Mouse (Mus musculus) R1 (cell line): ENCODE measurements around the gene Lilra5.
A peak's percentile ranks its signal among the peaks of the same experiment; 100 is the strongest.
"Not testable (repeated sequence)": the region's sequence is repeated elsewhere in the genome, so short reads cannot be mapped to it uniquely, and the experiment has no call there.

ENCODE experiments used
- DNase-seq: peaks from one replicate; pipeline ENCODE4 v3.0.0-alpha.2; 2018; ENCODE audit warnings: low read depth, low spot score

Lilra5 gene

DNA sequence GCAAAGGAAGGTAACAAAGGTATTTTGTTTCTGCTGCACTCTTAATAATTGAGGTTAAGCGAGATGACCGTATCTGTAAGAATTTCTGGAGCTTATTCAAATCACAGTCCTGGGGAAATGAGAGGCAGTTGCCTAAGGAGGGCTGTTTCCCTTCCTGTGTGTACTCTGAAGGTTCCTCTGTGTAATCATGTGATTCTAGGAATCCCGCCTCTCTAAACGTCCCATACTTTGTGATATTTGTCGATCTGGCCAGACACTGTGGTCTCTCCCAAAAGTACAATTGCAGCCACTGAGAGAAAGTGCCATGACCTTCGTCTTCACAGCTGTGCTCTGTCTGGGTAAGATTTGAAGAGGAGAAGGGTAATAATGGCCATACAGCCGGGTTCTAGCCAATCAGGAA, at the start of gene Lilra5:
Gene Lilra5 (plus strand): TSS at position 301 of the 400 bp plus-strand sequence.
- DNase-seq = no peak

- DNase-seq = no peak
These were observed 30.4 kb upstream of the Lilra5 start for GRCm38 (mm10) chr7:4207126-4207525.

- DNase-seq = no peak
These were observed 28.9 kb upstream of the Lilra5 start for GRCm38 (mm10) chr7:4208626-4209025.

DNA sequence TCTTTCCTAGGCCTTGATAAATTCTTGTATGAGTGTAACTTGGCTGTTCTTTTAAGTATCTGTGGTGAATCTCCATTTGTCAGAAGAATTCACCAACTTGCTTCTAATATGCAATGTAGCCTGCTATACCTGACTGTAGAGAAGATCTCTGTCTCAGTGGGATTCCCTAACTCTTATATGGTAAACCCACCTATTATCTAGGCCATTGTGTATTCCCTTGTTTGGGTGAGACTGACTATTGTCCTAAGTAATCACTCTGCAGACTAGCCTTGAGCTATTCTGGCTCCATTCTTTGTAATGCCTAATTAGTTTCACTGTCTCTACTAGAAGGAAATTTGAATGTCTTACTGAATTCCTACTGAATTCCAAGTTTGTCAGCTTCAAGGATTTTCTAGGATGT, 24.1 kb upstream of the Lilra5 start:
- peak; percentile 61 for DNase-seq

- no peak for DNase-seq
These were observed 22.2 kb upstream of the Lilra5 start for GRCm38 (mm10) chr7:4215396-4215795.

GRCm38 (mm10) chr7:4215805-4216204, 21.7 kb upstream of the Lilra5 start:
- DNase-seq = no peak

GRCm38 (mm10) chr7:4235536-4235935, 2.0 kb upstream of the Lilra5 start:
- DNase-seq = no peak

DNA sequence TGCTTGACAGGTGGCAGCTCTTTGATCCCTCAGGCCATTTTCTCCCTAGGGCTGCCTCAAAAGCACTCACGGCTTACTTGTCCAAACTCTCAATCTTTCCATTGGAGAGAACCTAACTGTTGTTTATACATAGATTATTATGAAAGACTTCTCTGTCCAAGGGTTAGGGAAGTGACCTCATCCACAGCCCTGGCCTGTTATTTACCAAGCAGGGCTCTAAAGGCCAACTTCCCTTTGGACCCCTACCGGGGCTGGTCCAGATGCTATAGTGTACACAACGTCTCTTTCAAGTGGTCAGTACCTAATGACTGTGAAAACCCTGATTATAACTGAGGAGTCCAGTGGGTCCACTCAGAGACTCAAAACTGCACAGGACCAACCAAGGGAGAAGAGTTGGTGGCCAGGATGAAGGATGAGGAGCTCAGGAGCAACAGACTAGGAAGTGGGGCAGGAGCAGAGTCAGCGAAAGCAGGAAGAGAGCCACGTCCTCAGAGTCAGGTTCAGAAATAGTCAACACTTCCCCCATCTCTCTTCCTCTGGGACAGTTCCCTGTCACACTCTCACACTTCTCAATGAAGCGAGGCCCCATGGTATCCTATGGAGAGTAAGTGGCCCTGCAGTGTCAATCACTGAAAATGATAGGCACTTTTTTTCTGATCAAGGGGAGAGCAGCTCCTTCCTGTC, 1.6 kb downstream of the Lilra5 start:
- DNase-seq = no peak

- DNase-seq = peak; percentile 95
These were observed 13.7 kb downstream of the Lilra5 start for GRCm38 (mm10) chr7:4251211-4251610.

GRCm38 (mm10) chr7:4256060-4256459, 18.5 kb downstream of the Lilra5 start:
- not testable (repeated sequence) for DNase-seq

- DNase-seq = peak; percentile 86
These were observed 23.0 kb downstream of the Lilra5 start for GRCm38 (mm10) chr7:4260521-4260920.

GRCm38 (mm10) chr7:4272106-4272505, 34.6 kb downstream of the Lilra5 start:
- not testable (repeated sequence) for DNase-seq

- not testable (repeated sequence) for DNase-seq
These were observed 36.3 kb downstream of the Lilra5 start for GRCm38 (mm10) chr7:4273874-4274273.

GRCm38 (mm10) chr7:4275500-4275899, 37.9 kb downstream of the Lilra5 start:
- not testable (repeated sequence) for DNase-seq

DNA sequence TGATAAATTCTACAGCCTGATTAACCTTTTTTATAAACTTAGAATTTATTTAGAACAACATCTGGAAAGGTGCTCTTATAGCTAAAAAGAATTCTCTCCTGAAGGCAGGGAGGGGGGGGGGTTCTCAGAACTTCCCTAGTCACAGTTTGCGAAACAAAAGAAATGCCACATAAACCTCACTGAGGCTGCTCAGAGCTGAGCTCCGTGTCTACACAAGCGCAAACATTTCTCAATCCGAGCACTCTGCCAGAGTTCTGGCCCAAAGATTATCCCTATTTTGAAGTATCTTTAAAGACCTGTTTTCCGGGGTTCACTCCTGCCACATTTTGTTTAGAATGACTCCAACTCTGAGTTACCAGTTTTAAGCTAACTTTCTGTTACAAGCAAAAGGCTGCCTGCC, 55.1 kb downstream of the Lilra5 start:
- DNase-seq = no peak
